24 mouse cellular contexts compared by ENCODE assay signal in genomic region chr15:98887526-98887925, GRCm38 (mm10). TPM values are rescaled to one million over a fixed set of nuclear protein-coding genes. Genes with fewer than 3 reads are reported as not detected.
DNase-seq lines count a peak whose midpoint lies in the region; ATAC-seq and TF ChIP-seq lines count a peak whose summit lies in the region.
"Had no signal": no experiment of that assay in that cellular context is flagged by ENCODE, and none has a peak within 500 bp of the region (broad histone marks: within the 10 kb centered on the region; RNA-seq: fewer than 3 reads in every experiment).

No protein-coding gene starts in this region.

- no peak overlapping the region for H3K9ac ChIP-seq in embryonic facial prominence, embryonic 14.5 days (ENCODE audit: low read depth, low read length)
- no peak overlapping the region for H3K9ac ChIP-seq in forebrain, embryonic 16.5 days (replicated peaks; ENCODE audit: low read depth, low read length)
- H3K9ac ChIP-seq: embryonic facial prominence, embryonic 15.5 days; forebrain, embryonic 12.5 days; forebrain, postnatal 0 days had no signal

- peak; percentile 52 to 63 for DNase-seq in cerebellum, postnatal 14 days
- no peak for DNase-seq in cerebellum, adult 8-10 months
- peak; percentile 3 for DNase-seq in gastrocnemius, adult 2 months
- DNase-seq in gastrocnemius, postnatal 25 days, result no peak
- no peak for DNase-seq in embryonic facial prominence, embryonic 14.5 days (ENCODE audit: low spot score)
- DNase-seq: adrenal gland, adult 8-10 months; adrenal gland, postnatal 14 days; adrenal gland, postnatal 36 days; B cell, adult 2 months; cerebellum, adult 11-12 months; cerebellum, adult 9-11 months; forebrain, postnatal 0 days had no signal

- H3K9me3 ChIP-seq in embryonic facial prominence, embryonic 14.5 days (ENCODE audit: control insufficient read depth, low read length), result no peaks in the 10 kb centered on the region
- no peaks in the 10 kb centered on the region for H3K9me3 ChIP-seq in forebrain, embryonic 16.5 days (ENCODE audit: control insufficient read depth, low read length)
- H3K9me3 ChIP-seq: embryonic facial prominence, embryonic 15.5 days; forebrain, embryonic 10.5 days; forebrain, embryonic 12.5 days; G1E had no signal

- intact Hi-C loops in gastrocnemius, adult 2 months (cut with DNase I), result no loop called here

- no peak for TF ChIP-seq POLR2A in myocyte (IDR thresholded peaks at IDR 0.05; ENCODE audit: insufficient read length, low read depth)

- no peak overlapping the region for H3ac ChIP-seq in myocyte (ENCODE audit: control insufficient read depth, insufficient read length)

- peaks cover 17% of the 10 kb centered on the region for H3K27me3 ChIP-seq in embryonic facial prominence, embryonic 14.5 days (replicated peaks; ENCODE audit: control insufficient read depth, insufficient read depth, low read length)
- no peaks in the 10 kb centered on the region for H3K27me3 ChIP-seq in myocyte (ENCODE audit: control insufficient read depth, insufficient read depth, insufficient read length)
- 0 out of 2 replicates have a peak, but pooled peaks cover 2% of the 10 kb centered on the region for H3K27me3 ChIP-seq in forebrain, embryonic 16.5 days (replicated peaks; ENCODE audit: control insufficient read depth, insufficient read depth, low read length)
- H3K27me3 ChIP-seq: Patski had no signal

- no peak overlapping the region for H3K27ac ChIP-seq in gastrocnemius, adult 2 months
- H3K27ac ChIP-seq in embryonic facial prominence, embryonic 14.5 days (replicated peaks; ENCODE audit: low read depth, low read length), result peak overlapping the region; percentile 50
- H3K27ac ChIP-seq in forebrain, embryonic 16.5 days (ENCODE audit: low read length), result no peak overlapping the region
- H3K27ac ChIP-seq: forebrain, embryonic 10.5 days; forebrain, embryonic 12.5 days had no signal

- no peak for TF ChIP-seq CTCF in gastrocnemius, adult 2 months (IDR thresholded peaks at IDR 0.05)

- H3K36me3 ChIP-seq in embryonic facial prominence, embryonic 14.5 days (ENCODE audit: control insufficient read depth, insufficient read depth, low read length), result no peaks in the 10 kb centered on the region
- H3K36me3 ChIP-seq in myocyte (ENCODE audit: control insufficient read depth, insufficient read depth), result no peaks in the 10 kb centered on the region
- no peaks in the 10 kb centered on the region for H3K36me3 ChIP-seq in forebrain, embryonic 16.5 days (ENCODE audit: control insufficient read depth, insufficient read depth)
- H3K36me3 ChIP-seq: embryonic facial prominence, embryonic 15.5 days; forebrain, embryonic 10.5 days; forebrain, embryonic 12.5 days; G1E had no signal

- H3K4me2 ChIP-seq in embryonic facial prominence, embryonic 14.5 days (ENCODE audit: low read depth, low read length), result no peak overlapping the region
- peak overlapping the region; percentile 46 for H3K4me2 ChIP-seq in myocyte (ENCODE audit: low read depth)
- H3K4me2 ChIP-seq in forebrain, embryonic 16.5 days (ENCODE audit: low read length), result no peak overlapping the region
- H3K4me2 ChIP-seq: embryonic facial prominence, embryonic 15.5 days; forebrain, embryonic 12.5 days had no signal

- H3K4me1 ChIP-seq in embryonic facial prominence, embryonic 14.5 days (ENCODE audit: control insufficient read depth, insufficient read depth, low read length), result no peaks in the 10 kb centered on the region
- H3K4me1 ChIP-seq in forebrain, embryonic 16.5 days (replicated peaks; ENCODE audit: control insufficient read depth, insufficient read depth, low read length), result no peaks in the 10 kb centered on the region

- no peaks in the 10 kb centered on the region for H3K79me2 ChIP-seq in myocyte (ENCODE audit: control insufficient read depth, insufficient read depth)

- H3K4me3 ChIP-seq in gastrocnemius, adult 2 months, result no peak overlapping the region
- no peak overlapping the region for H3K4me3 ChIP-seq in embryonic facial prominence, embryonic 14.5 days (ENCODE audit: low read depth, low read length)
- no peak overlapping the region for H3K4me3 ChIP-seq in myocyte
- H3K4me3 ChIP-seq in forebrain, embryonic 16.5 days (replicated peaks; ENCODE audit: low read length), result no peak overlapping the region
- H3K4me3 ChIP-seq: embryonic facial prominence, embryonic 15.5 days; erythroblast, embryonic 14.5 days; forebrain, embryonic 10.5 days; forebrain, embryonic 12.5 days had no signal

- ATAC-seq in embryonic facial prominence, embryonic 14.5 days (ENCODE audit: low read depth), result no peak
- ATAC-seq in forebrain, embryonic 16.5 days, result no peak
- ATAC-seq: activated CD4-positive, CD25-positive, alpha-beta regulatory T cell, adult 4 months; CD4-positive, CD25-positive, alpha-beta regulatory T cell, adult 4 months; forebrain, embryonic 14.5 days; forebrain, postnatal 0 days; Patski had no signal

- WGBS in embryonic facial prominence, embryonic 14.5 days, result 76% methylated on average over 7 of the region's 7 CpGs
- WGBS in forebrain, embryonic 16.5 days, result 73% methylated on average over 7 of the region's 7 CpGs

TF ChIP-seq in myocyte, 11 proteins besides CTCF, POLR2A, EP300 and RAD21:
- TF ChIP-seq TCF3 (IDR thresholded peaks at IDR 0.05; ENCODE audit: insufficient read length, low read depth) (no peak), SRF (IDR thresholded peaks at IDR 0.05; ENCODE audit: control insufficient read depth, insufficient read length, low read depth) (no peak), MAX (IDR thresholded peaks at IDR 0.05; ENCODE audit: low read depth) (no peak), MYOG (IDR thresholded peaks at IDR 0.05; ENCODE audit: control insufficient read depth in 1 of 3, insufficient read depth in 1 of 3, insufficient read length in 2 of 3, low read depth in 2 of 3) (no peak), MYOD1 (IDR thresholded peaks at IDR 0.05; ENCODE audit: control insufficient read depth in 1 of 3, insufficient read length in 2 of 3, low read depth in 2 of 3) (no peak), E2F4 (IDR thresholded peaks at IDR 0.05; ENCODE audit: insufficient read depth) (no peak)

RNA-seq across cellular contexts. Expression of gene Rhebl1, which starts 6.8 kb away (rescaled TPM):
- total RNA-seq in gastrocnemius, adult 2 months (2021), result 1 to 10 TPM in 1 of 2 experiments, under 1 TPM in 1; 0.92 to 2.2 TPM
- total RNA-seq in gastrocnemius, postnatal 25 days (2021), result 1 to 10 TPM; 2.5 to 2.9 TPM
- 8.4 and 12.2 TPM in 2 replicates for polyA plus RNA-seq in embryonic facial prominence, embryonic 14.5 days (2014; fragmentation: Nextera tagmentation; extraction: Ambion mirVana)
- 7.6 TPM for polyA plus RNA-seq in myocyte (2012; fragmentation: generic; extraction: Trizol)
- 51.2 and 52.7 TPM in 2 replicates for polyA plus RNA-seq in forebrain, embryonic 16.5 days (2015; fragmentation: Nextera tagmentation; extraction: Ambion mirVana)

RNA-seq across cellular contexts. Expression of gene Dhh, which starts 10.8 kb away (rescaled TPM):
- total RNA-seq in gastrocnemius, adult 2 months (2021), result under 1 TPM; 0.81 to 0.82 TPM
- total RNA-seq in gastrocnemius, postnatal 25 days (2021), result 1 to 10 TPM; 1.2 to 2.3 TPM
- 2.0 and 3.1 TPM in 2 replicates for polyA plus RNA-seq in embryonic facial prominence, embryonic 14.5 days (2014; fragmentation: Nextera tagmentation; extraction: Ambion mirVana)
- polyA plus RNA-seq in myocyte (2012; fragmentation: generic; extraction: Trizol), result 0.11 TPM
- polyA plus RNA-seq in forebrain, embryonic 16.5 days (2015; fragmentation: Nextera tagmentation; extraction: Ambion mirVana), result 0.65 and 0.66 TPM in 2 replicates
- total RNA-seq: CH12.LX had no signal
- polyA plus RNA-seq: CD4-positive, CD25-positive, alpha-beta regulatory T cell, adult 4 months; erythroblast, embryonic 14.5 days; G1E; Patski had no signal

RNA-seq across cellular contexts. Expression of gene Kmt2d, which starts 16.5 kb away (rescaled TPM):
- 10 to 100 TPM; 53.6 to 56.3 TPM for total RNA-seq in gastrocnemius, adult 2 months (2021)
- 10 to 100 TPM; 36.6 to 43.5 TPM for total RNA-seq in gastrocnemius, postnatal 25 days (2021)
- polyA plus RNA-seq in embryonic facial prominence, embryonic 14.5 days (2014; fragmentation: Nextera tagmentation; extraction: Ambion mirVana), result 13.8 and 15.5 TPM in 2 replicates
- 27.1 TPM for polyA plus RNA-seq in myocyte (2012; fragmentation: generic; extraction: Trizol)
- 11.0 and 12.8 TPM in 2 replicates for polyA plus RNA-seq in forebrain, embryonic 16.5 days (2015; fragmentation: Nextera tagmentation; extraction: Ambion mirVana)

RNA-seq across cellular contexts. Expression of gene Lmbr1l, which starts 30.5 kb away (rescaled TPM):
- 1 to 10 TPM; 5.2 to 6.9 TPM for total RNA-seq in gastrocnemius, adult 2 months (2021)
- total RNA-seq in gastrocnemius, postnatal 25 days (2021), result 1 to 10 TPM; 6.1 to 6.6 TPM
- polyA plus RNA-seq in embryonic facial prominence, embryonic 14.5 days (2014; fragmentation: Nextera tagmentation; extraction: Ambion mirVana), result 3.9 and 4.3 TPM in 2 replicates
- polyA plus RNA-seq in myocyte (2012; fragmentation: generic; extraction: Trizol), result 33.4 TPM
- polyA plus RNA-seq in forebrain, embryonic 16.5 days (2015; fragmentation: Nextera tagmentation; extraction: Ambion mirVana), result 43.0 and 54.9 TPM in 2 replicates

RNA-seq across cellular contexts. Expression of gene Tuba1b, which starts 46.8 kb away (rescaled TPM):
- 10 to 100 TPM; 15.8 to 33.9 TPM for total RNA-seq in gastrocnemius, adult 2 months (2021)
- total RNA-seq in gastrocnemius, postnatal 25 days (2021), result 10 to 100 TPM; 36.4 to 44.5 TPM
- polyA plus RNA-seq in embryonic facial prominence, embryonic 14.5 days (2014; fragmentation: Nextera tagmentation; extraction: Ambion mirVana), result 1,523 and 1,643 TPM in 2 replicates
- 2,204 TPM for polyA plus RNA-seq in myocyte (2012; fragmentation: generic; extraction: Trizol)
- polyA plus RNA-seq in forebrain, embryonic 16.5 days (2015; fragmentation: Nextera tagmentation; extraction: Ambion mirVana), result 1,178 and 1,185 TPM in 2 replicates

Comparison
In these comparisons a context has a peak if more than half of its experiments do, and no peak if none do; other contexts are left out.
1. DNase-seq: peak in cerebellum, postnatal 14 days (2 of 2) and gastrocnemius, adult 2 months (single experiment); none in cerebellum, adult 8-10 months (single experiment), gastrocnemius, postnatal 25 days (single experiment) and embryonic facial prominence, embryonic 14.5 days (single experiment).